Mouse (Mus musculus) gastrocnemius, postnatal 25 days (tissue): Measurements from ENCODE around the gene Tbx19. TPM values are rescaled to one million over a fixed set of nuclear protein-coding genes. Genes with fewer than 3 reads are reported as not detected.

Experiments used
- DNase-seq: peaks from one replicate; pipeline ENCODE4 v3.0.0; 2022
- long read RNA-seq, 2 experiments: library from polyadenylated mRNA; stranded (forward); transcript quantifications; one replicate each; pipeline ENCODE4 v2.0.0; 2021
- total RNA-seq, 2 experiments: library from RNA; stranded (reverse); gene quantifications; 1 replicate in 1 of 2; 2 replicates in 1 of 2; pipeline ENCODE4 v1.2.3; 2021

Tbx19 gene
- total RNA-seq = not detected
- long read RNA-seq, experiment 1 = 0 reads
- long read RNA-seq, experiment 2 = 0 reads

DNA sequence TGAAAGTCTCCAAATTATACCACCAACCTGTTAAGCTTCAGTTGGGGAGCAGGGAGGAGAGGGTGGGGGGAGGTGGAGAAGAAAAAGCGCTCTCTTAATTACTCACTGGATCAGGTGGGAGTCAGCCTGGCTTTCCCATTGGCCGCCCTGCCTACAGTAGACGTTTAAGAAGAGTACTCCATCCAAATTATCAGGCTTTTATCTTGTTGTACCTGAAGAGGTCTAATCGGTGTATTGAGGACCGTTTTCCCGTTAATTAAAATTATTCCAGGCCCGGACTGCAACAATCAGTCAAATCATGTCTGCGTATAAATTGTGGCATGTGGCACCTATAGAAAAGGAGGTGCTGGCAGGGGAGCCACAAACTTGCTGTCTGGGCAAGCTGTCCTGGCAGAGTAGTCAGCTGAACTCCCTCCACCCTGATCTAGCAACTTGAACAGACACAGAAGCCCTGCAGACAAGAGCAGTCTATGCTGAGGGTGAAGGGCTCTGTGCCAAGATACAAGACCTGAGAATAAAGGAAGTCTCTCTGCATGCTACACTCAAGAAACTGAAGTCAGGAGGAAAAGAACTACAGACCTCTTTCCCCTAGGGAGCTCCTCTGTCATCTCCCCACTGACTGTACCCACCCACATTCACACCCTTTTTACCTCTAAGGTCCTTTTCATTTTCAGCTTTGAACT, at the start of gene Tbx19:
Tbx19 (minus strand) TSS at position 51 of the 683 bp plus-strand sequence.
- no peak for DNase-seq

DNA sequence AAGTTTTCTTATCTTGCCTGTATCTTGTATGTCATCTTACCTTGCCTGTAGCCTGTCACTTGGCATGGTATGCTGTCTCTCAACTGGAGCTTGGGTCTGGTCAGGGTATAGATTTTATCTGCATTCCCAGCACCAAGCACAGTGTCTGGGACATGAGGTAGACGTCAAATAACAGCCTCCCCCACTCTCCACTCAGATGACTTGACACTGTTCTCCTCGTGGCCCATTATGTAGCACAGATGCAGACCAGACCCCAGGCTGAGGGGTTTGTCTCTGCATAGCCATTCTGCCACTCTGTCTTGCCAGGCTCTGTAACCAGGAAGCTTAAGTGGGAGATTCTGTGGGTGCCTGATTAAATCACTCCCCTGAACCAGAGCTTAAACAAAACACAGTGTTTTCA, 45.0 kb upstream of the Tbx19 start:
- DNase-seq = no peak

DNA sequence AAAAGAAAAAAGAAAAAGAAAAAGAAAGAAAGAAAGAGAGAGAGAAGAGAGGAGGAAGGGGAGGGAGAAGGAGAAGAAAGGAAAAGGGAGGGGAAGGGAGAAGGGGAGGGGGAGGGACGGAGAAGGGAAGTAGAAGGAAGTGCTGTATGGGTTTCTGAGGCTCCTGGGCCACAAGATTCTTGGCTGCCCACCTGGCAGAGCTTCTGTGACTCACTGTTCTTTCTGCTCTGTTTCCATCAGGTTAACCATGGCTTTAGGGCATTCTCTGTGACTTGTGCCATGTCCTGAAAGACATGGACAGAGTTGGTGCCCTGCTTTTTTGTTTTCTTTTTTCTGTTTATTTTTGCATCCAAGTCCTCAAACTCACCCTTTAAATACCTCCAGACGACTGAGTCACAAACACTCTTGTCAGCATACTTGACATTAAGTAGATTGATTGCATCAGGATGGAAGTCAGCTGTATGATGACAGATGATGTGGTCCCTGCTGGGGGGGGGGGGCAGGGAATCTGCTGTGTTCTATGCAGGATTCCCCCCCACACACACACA, 43.0 kb upstream of the Tbx19 start:
- no peak for DNase-seq

DNA sequence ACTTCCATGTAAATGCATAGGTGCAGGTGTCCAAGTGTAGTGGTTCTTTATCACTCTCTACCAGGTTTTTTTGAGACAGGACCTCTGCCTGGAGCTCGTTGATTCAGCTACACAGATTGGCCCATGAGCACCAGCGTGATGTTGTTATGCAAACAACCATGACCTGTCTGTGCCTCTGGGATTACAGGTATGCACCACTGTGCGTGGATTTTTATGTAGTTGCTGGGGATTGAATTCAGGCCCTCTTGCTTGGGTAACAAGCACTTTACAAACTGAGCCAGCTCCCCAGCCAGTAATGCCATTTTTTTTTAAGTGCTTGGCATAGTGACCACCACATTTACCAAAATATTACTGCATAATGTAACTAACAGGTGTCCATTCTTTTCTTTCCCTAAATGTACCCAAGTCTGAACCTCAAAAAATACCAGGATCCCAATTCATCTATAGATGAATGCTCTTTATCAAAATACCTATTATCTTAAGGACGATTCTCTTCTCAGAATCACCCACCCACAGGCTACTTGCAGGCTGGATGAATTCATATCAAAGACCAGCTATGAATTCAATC, 41.0 kb upstream of the Tbx19 start:
- no peak for DNase-seq

DNA sequence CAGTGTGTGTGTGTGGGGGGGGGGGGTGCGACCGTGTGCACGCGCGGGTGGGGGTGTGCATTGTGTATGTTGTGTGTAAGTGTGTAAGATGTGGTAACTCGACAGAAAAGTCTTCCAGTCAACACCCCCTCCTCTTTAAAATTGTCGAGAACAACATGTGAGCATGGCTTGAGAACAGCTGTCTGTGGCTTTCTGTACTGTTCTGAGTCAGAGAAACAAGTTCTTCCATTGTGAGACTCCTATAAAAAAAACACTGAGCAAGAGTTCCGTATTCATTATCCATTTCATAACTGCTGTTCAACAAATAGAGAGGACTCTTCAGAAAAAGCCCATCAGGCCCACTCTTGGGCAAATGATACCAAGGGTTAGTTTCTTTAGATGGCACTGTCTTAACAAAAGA, 40.2 kb upstream of the Tbx19 start:
- DNase-seq = no peak

DNA sequence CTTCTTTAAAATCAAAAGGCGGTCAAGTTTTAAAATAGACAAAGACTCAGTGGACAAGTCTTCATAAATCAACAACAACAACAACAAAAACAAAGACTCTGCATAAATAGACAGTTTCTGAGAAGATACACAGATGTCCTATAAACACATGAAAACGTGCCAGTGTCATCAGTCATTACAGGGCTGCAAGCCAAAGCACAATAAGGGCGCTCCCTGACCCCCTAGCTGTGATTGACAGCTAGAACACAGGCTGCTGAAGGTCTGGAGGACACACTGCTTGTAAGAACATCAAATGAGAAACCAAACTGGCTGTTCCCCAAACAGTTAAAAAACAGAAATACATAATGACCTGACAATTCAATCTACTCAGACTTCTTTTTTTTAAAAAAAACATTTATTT, 39.1 kb upstream of the Tbx19 start:
- DNase-seq = no peak

DNA sequence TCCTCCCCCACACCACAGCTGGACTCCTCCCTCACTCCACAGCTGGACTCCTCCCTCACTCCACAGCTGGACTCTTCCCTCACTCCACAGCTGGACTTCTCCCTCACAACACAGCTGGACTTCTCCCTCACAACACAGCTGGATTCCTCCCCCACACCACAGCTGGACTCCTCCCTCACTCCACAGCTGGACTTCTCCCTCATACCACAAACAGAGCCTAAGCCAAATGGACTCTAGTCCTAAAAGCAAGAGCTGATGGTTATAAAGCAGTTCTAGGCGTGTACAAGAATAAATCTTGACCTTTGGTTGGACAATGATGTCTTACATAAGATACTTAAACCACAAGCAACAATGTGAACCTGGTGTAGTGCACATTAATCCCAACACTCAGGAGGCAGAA, 38.4 kb upstream of the Tbx19 start:
- DNase-seq = no peak

DNA sequence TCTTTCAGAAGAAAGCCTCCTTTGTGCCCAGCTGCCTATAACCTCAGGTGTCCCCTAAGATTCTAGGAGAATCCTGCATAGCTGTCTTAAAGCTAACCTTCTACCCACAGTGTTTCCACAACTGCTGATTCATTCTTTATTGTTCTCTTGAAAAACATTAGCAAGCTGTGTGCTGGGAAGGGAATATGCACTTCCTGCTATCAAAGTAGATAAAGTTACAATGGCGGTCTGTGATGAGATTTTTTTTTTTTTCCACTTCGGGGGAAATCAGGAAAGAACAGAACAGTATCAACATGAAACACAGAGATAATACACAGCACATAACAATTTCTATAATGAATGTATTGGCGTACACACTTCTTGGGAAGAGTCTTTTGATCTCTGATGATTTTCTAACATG, 37.3 kb upstream of the Tbx19 start:
- no peak for DNase-seq

DNA sequence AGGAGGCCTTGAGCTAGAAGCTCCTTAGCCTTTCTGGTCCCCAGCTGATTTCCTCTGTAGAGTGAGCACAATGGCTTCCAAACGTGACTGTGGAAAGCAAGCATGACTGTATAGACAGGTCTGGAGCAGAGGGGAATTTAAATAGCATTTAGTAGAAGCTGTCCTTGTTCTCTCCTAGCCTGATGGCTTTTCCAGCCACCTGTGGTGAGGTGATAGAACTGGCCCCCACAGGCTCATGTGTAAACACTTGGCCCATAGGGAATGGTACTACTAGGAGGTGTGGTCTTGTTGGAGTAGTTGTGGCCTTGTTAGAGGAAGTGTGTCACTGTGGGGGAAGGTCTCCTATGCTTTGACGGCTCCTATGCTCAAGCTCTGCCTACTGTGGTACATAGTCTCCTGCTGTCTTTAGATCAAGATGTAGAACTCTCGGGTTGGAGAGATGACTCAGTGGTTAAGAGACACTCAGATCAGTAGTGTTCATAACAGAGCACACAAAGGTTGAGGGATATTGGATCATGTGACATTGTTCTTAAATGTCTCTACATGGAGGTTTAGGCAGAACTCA, 34.9 kb upstream of the Tbx19 start:
- DNase-seq = no peak

DNA sequence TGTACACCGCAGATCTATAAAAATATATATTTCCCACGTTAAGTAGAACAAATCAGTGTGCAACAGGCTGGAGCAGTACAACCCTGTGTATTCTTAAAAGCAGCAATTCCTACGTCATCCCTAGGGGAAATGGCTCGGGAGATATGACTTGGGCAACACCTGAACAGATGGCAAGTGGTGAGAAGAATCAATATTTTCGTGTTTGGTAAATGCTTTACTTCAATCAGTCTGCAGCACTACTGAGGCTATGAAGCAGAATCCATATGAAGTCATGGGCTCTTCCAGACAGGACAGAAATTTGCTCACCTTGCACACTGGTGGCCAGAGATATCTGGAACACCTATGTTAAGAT, 34.1 kb upstream of the Tbx19 start:
- DNase-seq = no peak

DNA sequence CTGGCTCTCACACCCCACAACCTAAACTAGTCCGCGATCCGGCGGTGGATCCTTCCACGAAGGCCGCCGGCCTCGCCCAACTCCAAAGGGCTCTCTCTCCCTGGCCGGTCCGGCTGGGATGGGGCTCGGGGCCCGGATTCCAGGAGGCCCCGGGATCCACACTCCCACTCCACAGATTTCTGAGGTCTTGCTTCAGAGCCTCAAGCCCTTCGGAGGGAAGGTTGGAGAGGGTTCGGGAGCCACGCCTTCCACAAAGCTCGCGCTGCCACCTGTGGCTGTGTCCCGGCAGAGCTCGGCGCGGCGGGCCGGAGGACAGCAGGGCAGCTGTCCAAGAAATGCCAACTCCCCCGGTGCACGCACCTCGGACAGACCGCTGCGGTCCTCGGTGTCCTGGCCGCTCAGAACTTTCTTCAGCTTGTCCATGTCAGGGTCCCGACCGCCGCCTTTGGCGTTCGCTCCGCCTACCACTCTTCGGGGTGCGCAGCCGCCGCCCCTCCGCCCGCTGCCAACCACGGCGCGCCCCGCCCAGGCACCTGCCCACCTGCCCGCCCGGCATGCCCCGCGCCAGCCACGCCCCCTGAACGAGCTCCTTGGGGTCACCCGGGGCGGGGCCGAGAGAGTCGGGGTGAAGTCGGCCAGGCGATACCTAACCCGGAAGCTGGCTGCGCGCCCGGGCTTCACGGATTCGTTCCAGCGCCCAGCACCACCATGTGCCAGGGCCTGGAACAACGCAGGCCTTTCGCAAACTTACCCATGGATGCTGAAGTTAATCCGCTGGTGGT, 33.5 kb upstream of the Tbx19 start, which contains the start of gene Sft2d2:
Sft2d2 (minus strand) TSS at position 559 of the 782 bp plus-strand sequence.
- peak; percentile 90 for DNase-seq

DNA sequence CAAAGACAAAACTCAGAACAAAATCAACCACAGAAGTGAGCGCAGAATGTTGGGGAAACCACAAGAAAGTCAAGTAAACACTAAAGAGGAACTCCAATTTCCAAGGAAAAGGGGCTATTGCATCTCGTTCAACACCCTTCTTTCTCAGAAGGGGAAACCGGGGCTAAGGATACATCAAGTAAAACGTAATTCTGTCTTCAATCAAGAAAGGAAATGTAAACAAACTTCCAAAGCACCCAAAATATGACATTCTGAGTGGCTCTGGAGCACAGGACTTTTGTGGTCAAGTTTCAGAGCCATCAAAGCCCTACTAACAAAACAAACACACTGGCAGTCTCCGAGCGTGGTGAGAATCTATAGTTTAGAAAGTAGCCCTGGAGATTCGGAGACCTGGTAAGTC, 32.9 kb upstream of the Tbx19 start:
- DNase-seq = no peak

DNA sequence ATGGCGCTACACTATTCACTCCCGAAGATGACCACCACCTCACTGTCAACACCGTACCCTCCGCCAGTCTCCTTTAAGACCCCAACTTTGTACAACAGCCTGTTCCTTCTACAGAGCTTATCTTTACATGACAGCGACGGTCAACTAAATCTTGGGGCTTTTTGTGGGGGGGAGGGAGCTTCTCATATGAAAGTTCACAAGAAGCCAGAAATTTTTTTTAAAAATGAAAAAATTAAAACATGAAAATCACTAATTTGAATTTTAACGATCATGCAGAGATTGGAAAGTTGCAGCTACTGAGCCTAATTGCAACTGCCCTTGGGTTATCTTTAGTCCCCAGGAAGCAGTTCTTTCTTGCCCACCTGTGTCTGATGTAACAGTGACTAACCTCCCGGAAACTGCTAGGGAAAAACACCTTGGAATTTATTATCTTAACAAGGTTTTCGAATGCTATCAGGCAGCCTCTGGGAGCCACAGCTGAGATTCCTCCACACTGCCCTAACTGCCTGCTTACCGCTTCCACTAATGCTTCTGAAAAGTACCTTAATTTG, 32.2 kb upstream of the Tbx19 start:
- DNase-seq = no peak

DNA sequence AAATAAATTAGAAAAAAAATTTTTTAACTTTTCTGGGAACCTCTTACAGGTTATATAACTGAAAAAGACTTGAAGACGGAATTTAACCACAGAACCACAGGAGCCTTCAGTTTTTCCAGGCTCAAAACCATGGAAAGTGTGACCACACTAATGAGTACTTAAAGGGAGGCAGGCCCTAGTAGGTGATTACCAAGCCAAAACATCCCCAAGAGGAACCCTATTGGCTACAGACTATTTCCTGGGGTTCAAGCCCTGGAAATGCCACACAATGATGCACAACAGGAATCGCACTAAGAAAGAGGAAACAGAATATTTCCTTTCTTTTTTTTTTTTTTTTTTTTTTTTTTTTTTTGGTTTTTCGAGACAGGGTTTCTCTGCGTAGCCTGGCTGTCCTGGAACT, 31.5 kb upstream of the Tbx19 start:
- no peak for DNase-seq

DNA sequence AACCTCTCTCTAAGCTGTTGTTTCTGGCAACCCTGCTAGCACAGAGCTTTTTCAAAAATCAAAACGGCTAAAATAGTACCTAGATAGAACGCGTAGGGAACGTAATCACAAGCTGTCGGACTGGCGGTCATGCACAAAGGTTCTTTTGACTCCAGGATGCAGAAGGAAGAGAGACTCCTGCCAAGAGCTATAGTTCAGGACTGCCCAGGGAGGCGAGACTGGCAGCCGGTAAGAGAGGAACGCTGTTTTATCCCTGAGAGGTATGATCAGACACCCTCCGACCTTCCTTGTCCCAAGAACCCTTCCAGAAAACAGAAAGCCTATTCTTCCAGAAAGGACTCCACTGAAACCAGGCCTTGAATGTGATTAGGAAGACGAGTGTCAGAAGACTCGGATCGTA, 31.0 kb upstream of the Tbx19 start:
- DNase-seq = no peak

DNA sequence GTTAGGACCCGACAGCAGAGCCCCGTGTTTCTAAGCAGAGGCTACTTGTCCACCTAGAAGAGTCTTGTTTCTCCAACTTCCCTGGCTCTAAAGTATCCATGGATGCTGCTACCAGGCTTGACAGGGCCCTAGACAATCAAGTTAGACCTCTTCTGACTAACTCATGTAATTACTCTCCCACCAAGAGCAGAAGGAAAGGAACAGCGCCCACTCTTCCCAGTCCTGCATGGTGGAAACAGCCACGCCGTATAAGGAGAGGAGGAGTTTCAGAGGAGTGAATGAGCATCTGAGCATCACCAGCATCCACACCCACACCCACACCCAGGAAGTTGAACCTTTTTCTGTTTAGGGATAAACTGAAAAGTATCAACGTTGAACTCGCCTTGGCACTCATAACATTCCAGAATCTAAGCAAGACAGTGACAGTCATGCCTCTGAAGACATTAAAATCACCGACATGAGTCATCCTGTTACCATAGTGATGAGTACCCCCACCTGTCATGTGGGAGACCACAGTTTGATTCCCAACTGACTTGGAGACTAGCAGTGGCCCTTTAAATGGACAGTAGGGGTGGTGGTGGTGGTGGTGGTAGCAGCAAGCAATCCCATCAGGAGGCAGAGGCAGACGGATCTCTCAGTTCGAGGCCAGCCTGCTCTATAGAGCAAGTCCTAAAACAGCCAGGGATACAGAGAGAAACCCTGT, 30.1 kb upstream of the Tbx19 start:
- no peak for DNase-seq

DNA sequence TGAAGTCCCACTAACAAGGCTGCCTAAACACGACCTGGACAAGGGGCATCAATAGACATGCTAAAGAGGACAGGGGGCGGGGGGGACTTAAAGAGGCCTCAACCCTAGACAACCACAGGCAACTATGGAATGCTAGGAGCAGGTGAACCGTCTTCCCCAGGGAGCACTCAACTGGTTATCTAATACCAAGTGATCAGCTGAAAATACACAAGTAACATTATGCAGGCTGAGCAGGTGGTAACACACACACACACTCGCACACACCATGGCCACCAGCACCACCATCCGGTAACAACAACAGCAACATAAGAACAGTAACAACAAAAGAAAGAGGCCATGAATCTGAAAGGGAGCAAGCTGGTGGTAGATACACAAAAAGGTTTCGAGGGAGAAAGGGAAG, 29.5 kb upstream of the Tbx19 start:
- DNase-seq = no peak

DNA sequence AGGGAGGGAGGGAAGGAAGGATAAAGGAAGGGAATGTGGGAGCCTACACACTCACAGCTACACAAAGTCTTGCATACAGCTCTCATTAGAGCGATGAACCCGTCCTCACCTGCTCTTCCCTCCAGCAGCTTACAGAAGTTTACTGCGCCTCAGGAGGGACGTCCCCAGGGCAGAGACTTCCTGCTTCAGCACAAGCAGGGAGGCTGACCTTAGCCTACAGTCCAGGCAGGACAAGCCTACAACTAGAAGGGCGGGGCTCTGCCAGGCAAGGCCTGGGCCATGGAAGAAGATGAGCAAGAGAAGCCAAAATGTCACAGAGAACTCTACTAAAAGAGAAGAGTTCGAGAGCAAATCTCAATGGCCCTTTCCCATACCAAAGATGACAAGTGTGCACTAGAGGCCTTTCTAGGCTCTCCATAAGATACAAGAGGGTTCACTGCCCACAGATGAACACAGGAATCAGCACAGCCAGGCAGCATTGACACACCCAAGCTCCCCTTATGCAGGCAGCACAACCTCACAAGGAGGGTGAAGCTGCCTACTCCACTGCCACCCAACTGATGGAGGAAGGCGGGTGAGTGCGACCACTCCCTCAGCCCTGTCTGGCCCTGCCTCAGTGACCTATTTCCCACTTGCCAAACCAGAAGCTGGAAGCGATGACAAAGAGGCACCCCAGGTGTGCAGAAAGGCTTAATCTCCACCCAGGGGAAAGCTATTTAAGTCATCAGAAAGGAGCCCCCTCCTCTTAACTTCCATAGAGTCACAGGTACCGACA, 28.4 kb upstream of the Tbx19 start:
- DNase-seq = no peak

DNA sequence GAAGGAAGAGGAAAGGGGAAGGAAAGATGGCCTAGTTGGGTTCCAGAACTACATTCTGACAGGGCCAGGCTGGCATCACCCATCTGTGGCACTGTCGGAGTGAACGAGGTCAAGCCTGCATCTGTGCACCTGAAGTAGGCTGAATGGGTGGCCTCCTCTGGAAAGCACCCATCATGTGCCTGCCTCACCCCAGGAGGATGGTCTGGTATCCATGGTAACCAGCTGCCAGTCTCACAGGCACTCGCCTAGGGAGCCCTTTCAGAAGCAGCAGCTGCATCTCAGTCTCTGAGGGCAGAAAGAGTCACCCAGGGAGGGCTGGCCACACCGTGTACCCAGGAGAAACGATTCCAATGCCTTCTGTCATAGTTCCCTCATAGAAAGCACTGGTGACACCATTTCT, 26.8 kb upstream of the Tbx19 start:
- DNase-seq = no peak

DNA sequence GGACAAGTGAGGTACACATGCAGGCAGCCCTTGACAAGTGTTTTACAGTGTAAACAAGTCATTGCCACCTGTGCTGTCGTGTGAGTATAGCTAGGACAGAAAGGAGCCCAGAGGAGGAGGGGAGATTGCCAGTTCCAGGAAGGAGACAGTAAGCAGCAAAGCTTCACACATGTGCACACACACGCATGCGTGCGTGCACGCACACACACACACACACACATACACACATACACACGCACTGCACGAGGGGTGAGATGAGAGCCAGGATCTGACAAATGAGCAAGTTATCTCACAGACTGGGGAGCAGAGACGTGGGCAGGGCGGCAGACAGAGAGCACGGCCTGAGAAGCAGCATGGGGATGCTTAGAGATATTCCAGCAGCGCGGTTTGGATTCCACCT, 25.9 kb upstream of the Tbx19 start:
- no peak for DNase-seq

DNA sequence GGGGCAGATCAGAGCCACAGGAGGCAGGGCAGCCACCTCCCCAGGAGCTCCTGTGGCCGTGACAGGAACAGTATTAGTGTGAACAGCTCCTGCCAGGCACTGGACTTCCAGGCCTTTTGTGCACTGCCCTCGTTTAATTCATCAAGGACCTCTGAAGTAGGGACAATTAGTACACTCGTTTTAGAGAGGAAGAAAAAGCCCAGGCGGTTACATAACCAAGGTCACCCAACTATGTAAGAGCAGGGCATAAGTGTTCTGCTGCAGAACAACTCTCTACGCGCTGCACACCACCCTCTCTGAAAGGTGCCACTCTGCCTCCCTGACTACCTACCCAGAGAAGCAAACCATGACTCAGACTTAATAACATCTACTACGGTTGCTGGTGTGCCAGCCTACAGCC, 24.5 kb upstream of the Tbx19 start:
- DNase-seq = no peak
